Mouse (Mus musculus) forebrain, embryonic 13.5 days (tissue): ENCODE measurements around the gene Rad18. TPM values are rescaled to one million over a fixed set of nuclear protein-coding genes. Genes with fewer than 3 reads are reported as not detected.
A peak's percentile ranks its signal among the peaks of the same experiment; 100 is the strongest.

ENCODE experiments used
- ATAC-seq: fragments of 200-750 bp; cut with Nextera tagmentation; 2 replicates; pipeline ENCODE4 v1.8.0; 2017
- H3K27ac ChIP-seq: fragments of 300-500 bp; sonication (generic); 2 replicates; pipeline ENCODE4 v1.5.1; 2015; ENCODE audit warnings: inconsistent platforms, mild to moderate bottlenecking, moderate library complexity
- H3K27me3 ChIP-seq: fragments of 300-500 bp; sonication (generic); 2 replicates; pipeline ENCODE4 v1.6.1; 2015; ENCODE audit warnings: mild to moderate bottlenecking, inconsistent platforms
- H3K36me3 ChIP-seq: fragments of 300-500 bp; sonication (generic); 2 replicates; pipeline ENCODE4 v1.6.1; 2015; ENCODE audit warnings: mild to moderate bottlenecking, inconsistent platforms; ENCODE audit not compliant: poor library complexity, severe bottlenecking
- H3K4me1 ChIP-seq: fragments of 300-500 bp; sonication (generic); 2 replicates; pipeline ENCODE4 v1.6.1; 2015; ENCODE audit warnings: inconsistent platforms
- H3K4me2 ChIP-seq: fragments of 300-500 bp; sonication (generic); 2 replicates; pipeline ENCODE4 v1.6.1; 2015; ENCODE audit warnings: inconsistent platforms, mild to moderate bottlenecking, moderate library complexity
- H3K4me3 ChIP-seq: fragments of 300-500 bp; sonication (generic); 2 replicates; pipeline ENCODE4 v1.5.1; 2015; ENCODE audit warnings: mild to moderate bottlenecking, inconsistent platforms
- H3K9ac ChIP-seq: fragments of 300-500 bp; sonication (generic); 2 replicates; pipeline ENCODE4 v1.6.1; 2015; ENCODE audit warnings: mild to moderate bottlenecking, inconsistent platforms
- H3K9me3 ChIP-seq: fragments of 300-500 bp; sonication (generic); replicated peaks from 2 replicates; pipeline ENCODE4 v1.6.1; 2016; ENCODE audit warnings: inconsistent platforms
- WGBS: fragments of 180-500 bp; shearing (Covaris S2); methylation state at CpG from one replicate; pipeline ENCODE4 v1.1.7; 2015; 5-methylcytosine and 5-hydroxymethylcytosine counted together
- polyA plus RNA-seq: library from polyadenylated mRNA; unstranded; fragments of >200 nt; fragmentation: Nextera tagmentation; extraction: Ambion mirVana; gene quantifications from 2 replicates; pipeline ENCODE4 v1.2.1, GENCODE M21; 2015

Gene Rad18
- 33.1 and 37.5 TPM in 2 replicates for polyA plus RNA-seq

DNA sequence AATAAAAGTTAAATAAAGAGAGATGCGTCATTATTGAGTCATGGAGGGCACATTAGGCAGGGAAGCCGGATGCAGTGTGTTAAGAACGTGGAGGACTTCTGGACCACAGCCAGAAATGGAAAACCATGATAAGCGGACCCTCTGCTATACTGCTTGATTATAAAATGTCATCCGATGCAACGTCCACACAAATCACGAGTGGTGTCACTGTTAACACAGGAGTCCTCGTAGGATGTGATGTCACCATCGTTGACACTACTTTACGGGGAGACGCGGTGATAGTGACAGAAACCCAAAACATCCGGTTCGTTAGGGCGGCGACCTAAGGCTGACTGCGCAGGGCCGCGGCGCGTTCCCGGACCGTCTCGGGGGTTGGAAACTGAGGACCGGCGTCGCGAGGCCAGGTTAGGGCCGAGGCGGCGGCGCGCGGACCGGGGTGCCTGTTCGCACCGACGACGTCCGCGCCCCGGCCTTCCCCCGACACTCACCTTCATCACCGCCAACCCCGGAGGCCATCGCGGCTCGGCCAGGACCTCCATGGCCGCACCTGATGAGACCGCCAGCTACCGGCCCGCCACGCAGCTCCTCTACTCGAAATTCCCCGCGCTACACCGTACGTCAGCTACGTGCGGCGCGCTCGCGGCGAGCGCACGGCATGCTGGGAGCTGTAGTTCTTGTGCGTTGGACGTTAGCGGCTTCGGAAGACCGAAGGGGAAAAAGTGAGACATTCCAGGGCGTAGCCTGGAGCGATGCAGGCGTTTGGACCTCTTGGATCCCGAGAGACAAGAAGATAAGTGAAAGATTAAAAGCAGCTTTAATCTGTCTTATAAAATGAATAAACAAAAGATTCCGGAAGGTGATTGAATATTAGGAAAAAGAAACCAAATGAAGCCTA is at the start of gene Rad18:
Gene Rad18, minus strand, starts transcription at position 631 of the 895 bp plus-strand sequence.
- Histone ChIP-seq H3K4me3 (peak within 1 kb of the TSS; percentile 74), H3K27ac (no peak within 1 kb of the TSS), H3K9me3 (no peaks in the 10 kb centered on the region), H3K27me3 (0 out of 2 replicates have a peak, but pooled peaks cover 4% of the 10 kb centered on the region), H3K36me3 (no peaks in the 10 kb centered on the region), H3K4me2 (peak within 1 kb of the TSS; percentile 80), H3K4me1 (peaks cover 15% of the 10 kb centered on the region), H3K9ac (peak within 1 kb of the TSS; percentile 67)
- under 1% methylated on average over 77 of the region's 77 CpGs for WGBS
- peak; percentile 96 for ATAC-seq

GRCm38 (mm10) chr6:112742297-112742696 is 45.8 kb upstream of the Rad18 start:
- H3K27me3 ChIP-seq = no peaks in the 10 kb centered on the region
- no peaks in the 10 kb centered on the region for H3K4me1 ChIP-seq
- no peaks in the 10 kb centered on the region for H3K9me3 ChIP-seq
- H3K27ac ChIP-seq = no peak overlapping the region
- no peak overlapping the region for H3K4me3 ChIP-seq
- peaks cover 96% of the 10 kb centered on the region for H3K36me3 ChIP-seq
- H3K4me2 ChIP-seq = no peak overlapping the region
- 93% methylated on average over 2 of the region's 2 CpGs for WGBS
- no peak for ATAC-seq
- H3K9ac ChIP-seq = no peak overlapping the region

GRCm38 (mm10) chr6:112741766-112742165 is 45.3 kb upstream of the Rad18 start:
- Histone ChIP-seq H3K4me1 (no peaks in the 10 kb centered on the region), H3K4me2 (no peak overlapping the region), H3K27me3 (no peaks in the 10 kb centered on the region), H3K9me3 (no peaks in the 10 kb centered on the region), H3K36me3 (peaks cover 96% of the 10 kb centered on the region), H3K4me3 (no peak overlapping the region), H3K9ac (no peak overlapping the region), H3K27ac (no peak overlapping the region)
- ATAC-seq = no peak
- WGBS = 92% methylated on average over 5 of the region's 5 CpGs

DNA sequence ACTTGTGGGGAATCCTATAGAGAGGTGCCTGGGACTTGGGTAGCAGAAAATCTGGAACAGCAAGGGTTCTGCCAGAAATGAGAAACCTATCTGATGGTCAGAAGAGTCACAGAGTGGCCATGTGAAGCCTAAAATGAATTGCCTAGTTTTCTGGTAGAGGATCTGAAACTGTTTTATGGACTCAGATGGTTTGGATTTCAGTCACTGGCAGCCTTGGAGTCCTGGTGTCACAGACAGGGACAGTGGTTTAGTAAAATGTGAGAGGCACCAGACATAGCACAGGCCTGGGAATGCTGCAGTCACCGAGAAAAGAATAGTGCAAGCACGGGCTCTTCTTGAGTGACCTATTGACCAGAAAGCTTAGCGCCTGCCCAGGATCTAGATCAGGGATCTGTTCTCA is 43.1 kb upstream of the Rad18 start:
- Histone ChIP-seq H3K9me3 (no peaks in the 10 kb centered on the region), H3K4me3 (no peak overlapping the region), H3K36me3 (peaks cover 96% of the 10 kb centered on the region), H3K4me1 (0 out of 2 replicates have a peak, but pooled peaks cover 3% of the 10 kb centered on the region), H3K27me3 (no peaks in the 10 kb centered on the region), H3K27ac (no peak overlapping the region), H3K4me2 (no peak overlapping the region), H3K9ac (no peak overlapping the region)
- 92% methylated on average over 3 of the region's 3 CpGs for WGBS
- ATAC-seq = no peak

GRCm38 (mm10) chr6:112738924-112739323 is 42.4 kb upstream of the Rad18 start:
- Histone ChIP-seq H3K9ac (no peak overlapping the region), H3K4me1 (0 out of 2 replicates have a peak, but pooled peaks cover 3% of the 10 kb centered on the region), H3K4me2 (no peak overlapping the region), H3K9me3 (no peaks in the 10 kb centered on the region), H3K4me3 (no peak overlapping the region), H3K27me3 (no peaks in the 10 kb centered on the region), H3K27ac (no peak overlapping the region), H3K36me3 (peaks cover 96% of the 10 kb centered on the region)
- ATAC-seq = no peak
- 93% methylated on average over 6 of the region's 6 CpGs for WGBS

GRCm38 (mm10) chr6:112736471-112736870 is 40.0 kb upstream of the Rad18 start:
- Histone ChIP-seq H3K4me3 (no peak overlapping the region), H3K27ac (0 out of 2 replicates have a peak overlapping the region, but pooled peaks have one; percentile 7), H3K9ac (no peak overlapping the region), H3K27me3 (no peaks in the 10 kb centered on the region), H3K4me2 (no peak overlapping the region), H3K9me3 (no peaks in the 10 kb centered on the region), H3K36me3 (peaks cover 98% of the 10 kb centered on the region), H3K4me1 (0 out of 2 replicates have a peak, but pooled peaks cover 3% of the 10 kb centered on the region)
- WGBS = 91% methylated on average over 3 of the region's 3 CpGs
- ATAC-seq = no peak

DNA sequence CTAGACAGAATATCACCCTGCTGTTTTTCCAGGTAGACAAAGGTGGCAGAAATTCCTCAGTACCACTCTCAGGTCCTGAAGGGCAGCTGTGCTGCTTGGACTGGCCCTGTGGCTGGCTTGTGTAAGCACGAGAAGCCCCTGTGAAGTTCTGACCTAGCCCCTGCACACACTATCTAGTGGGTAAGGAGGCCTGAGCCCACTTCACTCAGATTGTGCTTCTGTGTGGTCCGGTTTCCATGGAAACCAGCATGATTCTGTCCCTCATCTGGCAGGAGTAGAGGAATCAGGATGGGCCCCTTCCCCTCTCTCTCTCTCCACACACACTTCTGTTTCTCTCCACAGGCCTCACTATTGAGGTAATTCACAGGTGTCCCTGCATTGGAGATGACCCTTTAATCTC is 38.6 kb upstream of the Rad18 start:
- Histone ChIP-seq H3K27me3 (no peaks in the 10 kb centered on the region), H3K9ac (no peak overlapping the region), H3K4me2 (no peak overlapping the region), H3K4me3 (no peak overlapping the region), H3K36me3 (peaks cover 98% of the 10 kb centered on the region), H3K4me1 (0 out of 2 replicates have a peak, but pooled peaks cover 4% of the 10 kb centered on the region), H3K27ac (no peak overlapping the region), H3K9me3 (no peaks in the 10 kb centered on the region)
- 64% methylated on average over 2 of the region's 2 CpGs for WGBS
- no peak; the same call in 1 of the 2 replicates for ATAC-seq

DNA sequence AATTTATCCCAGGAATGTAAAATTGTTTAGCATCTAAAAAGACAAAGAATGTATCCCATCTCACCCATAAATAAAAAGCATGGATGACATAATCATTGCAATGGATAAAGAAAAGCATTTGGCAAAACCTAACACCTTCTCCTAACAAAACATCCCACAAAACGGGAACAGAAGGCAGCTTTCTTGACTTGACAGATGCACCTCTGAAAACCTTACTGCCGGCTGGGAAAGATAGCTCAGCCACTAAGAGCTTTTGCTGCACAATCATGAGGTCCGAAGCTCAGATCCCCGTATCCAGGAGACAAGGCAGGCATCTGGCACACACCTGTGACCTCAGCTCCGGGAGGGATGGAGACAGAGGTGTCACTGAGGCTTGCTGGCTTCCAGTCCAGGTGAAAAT is 37.5 kb upstream of the Rad18 start:
- WGBS = 74% methylated on average over 5 of the region's 5 CpGs
- H3K27me3 ChIP-seq = no peaks in the 10 kb centered on the region
- no peak overlapping the region for H3K4me3 ChIP-seq
- peaks cover 15% of the 10 kb centered on the region for H3K4me1 ChIP-seq
- H3K9me3 ChIP-seq = no peaks in the 10 kb centered on the region
- 0 out of 2 replicates have a peak, but pooled peaks have one; percentile 19 for ATAC-seq
- no peak overlapping the region for H3K9ac ChIP-seq
- H3K36me3 ChIP-seq = peaks cover 93% of the 10 kb centered on the region
- H3K4me2 ChIP-seq = no peak overlapping the region
- peak overlapping the region; percentile 31 for H3K27ac ChIP-seq

DNA sequence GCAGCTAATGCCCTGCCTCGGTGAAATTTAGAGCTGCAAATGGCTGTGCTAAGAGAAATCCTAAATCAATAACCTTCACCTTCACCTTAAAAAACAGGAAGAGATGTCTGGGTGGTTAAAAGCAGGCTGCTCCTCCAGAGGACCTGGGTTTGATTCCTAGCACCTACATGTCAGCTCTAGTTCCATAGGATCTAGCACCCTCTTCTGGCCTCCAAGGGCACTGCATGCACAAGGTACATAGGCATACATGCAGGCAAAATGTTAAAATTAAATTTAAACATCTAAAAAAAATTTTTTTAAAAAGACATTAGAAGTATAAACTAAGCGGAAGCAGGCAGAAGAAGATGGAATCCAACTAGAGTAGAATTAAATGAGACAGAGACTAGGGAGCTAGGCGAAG is 35.9 kb upstream of the Rad18 start:
- Histone ChIP-seq H3K4me2 (no peak overlapping the region), H3K27me3 (no peaks in the 10 kb centered on the region), H3K4me3 (no peak overlapping the region), H3K36me3 (peaks cover 91% of the 10 kb centered on the region), H3K27ac (no peak overlapping the region; the same call in 1 of the 2 replicates), H3K9me3 (no peaks in the 10 kb centered on the region), H3K4me1 (peaks cover 24% of the 10 kb centered on the region), H3K9ac (no peak overlapping the region)
- no peak for ATAC-seq
- 97% methylated on average over 3 of the region's 3 CpGs for WGBS

DNA sequence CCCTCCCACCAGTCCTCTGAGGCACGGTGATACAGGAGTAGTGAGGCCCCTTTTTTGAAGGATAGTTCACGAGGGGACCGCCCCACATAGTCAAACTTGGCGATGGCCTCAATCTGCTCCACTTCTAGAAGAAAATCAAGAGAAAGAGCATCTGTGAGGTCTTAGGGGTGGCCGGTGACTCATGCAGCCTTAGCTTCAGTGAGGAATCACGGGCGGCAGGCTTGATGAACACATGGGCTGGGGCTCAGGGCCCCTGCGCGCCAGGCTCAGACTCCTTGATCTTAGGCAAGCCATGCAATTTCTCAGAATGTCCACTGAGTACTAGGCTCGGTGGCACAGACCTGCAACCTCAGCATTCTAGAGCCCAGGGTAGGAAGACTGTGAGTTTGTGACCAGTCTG is 34.9 kb upstream of the Rad18 start:
- no peak for ATAC-seq
- 96% methylated on average over 10 of the region's 10 CpGs for WGBS
- Histone ChIP-seq H3K4me2 (no peak overlapping the region), H3K27ac (no peak overlapping the region), H3K27me3 (no peaks in the 10 kb centered on the region), H3K9me3 (no peaks in the 10 kb centered on the region), H3K4me1 (peaks cover 24% of the 10 kb centered on the region), H3K4me3 (no peak overlapping the region), H3K9ac (no peak overlapping the region), H3K36me3 (peaks cover 92% of the 10 kb centered on the region)

DNA sequence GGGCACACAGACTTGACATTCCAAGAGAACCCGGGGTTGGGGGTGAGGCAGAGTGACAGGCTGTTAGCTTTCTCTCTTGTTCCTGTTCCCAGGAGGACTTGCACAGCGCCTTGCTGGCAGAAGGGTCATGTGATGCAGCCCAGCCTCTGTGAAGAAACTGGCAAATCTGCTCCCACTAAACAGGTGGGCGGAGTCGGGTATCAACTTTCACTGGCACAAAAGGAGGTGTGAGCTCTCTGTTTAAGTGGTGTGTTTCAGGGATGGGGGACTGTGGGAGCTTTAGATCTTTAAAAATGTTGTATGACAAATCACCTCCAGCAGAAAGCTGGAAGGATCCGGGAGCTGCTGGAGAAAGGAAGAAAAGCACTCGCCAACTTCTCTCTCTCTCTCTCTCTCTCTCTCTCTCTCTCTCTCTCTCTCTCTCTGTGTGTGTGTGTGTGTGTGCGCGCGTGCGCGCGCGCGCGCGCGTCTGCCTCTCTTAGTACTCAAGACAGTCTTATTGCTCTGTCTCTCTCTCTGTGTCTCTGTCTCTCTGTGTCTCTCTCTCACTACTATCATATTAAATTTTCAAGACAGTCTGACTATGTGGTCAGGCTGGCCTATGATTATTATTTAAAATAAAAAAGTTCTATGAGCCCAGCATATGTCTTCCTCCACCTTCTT is 32.4 kb upstream of the Rad18 start:
- Histone ChIP-seq H3K27me3 (no peaks in the 10 kb centered on the region), H3K4me3 (0 out of 2 replicates have a peak overlapping the region, but pooled peaks have one; percentile 13), H3K27ac (peak overlapping the region; percentile 61), H3K4me1 (peaks cover 21% of the 10 kb centered on the region), H3K9ac (peak overlapping the region; percentile 26; the same call in 1 of the 2 replicates), H3K36me3 (peaks cover 91% of the 10 kb centered on the region), H3K9me3 (no peaks in the 10 kb centered on the region), H3K4me2 (peak overlapping the region; percentile 46)
- ATAC-seq = peak; percentile 88
- WGBS = 10% methylated on average over 14 of the region's 17 CpGs

GRCm38 (mm10) chr6:112725468-112725867 is 29.0 kb upstream of the Rad18 start:
- ATAC-seq = no peak
- Histone ChIP-seq H3K4me1 (peaks cover 21% of the 10 kb centered on the region), H3K36me3 (peaks cover 89% of the 10 kb centered on the region), H3K9ac (no peak overlapping the region), H3K27ac (no peak overlapping the region), H3K4me3 (no peak overlapping the region), H3K4me2 (no peak overlapping the region), H3K9me3 (no peaks in the 10 kb centered on the region), H3K27me3 (no peaks in the 10 kb centered on the region)
- WGBS = 94% methylated on average over 4 of the region's 4 CpGs
